Mouse (Mus musculus): Measurements from ENCODE around the gene Klhl2.

DNA sequence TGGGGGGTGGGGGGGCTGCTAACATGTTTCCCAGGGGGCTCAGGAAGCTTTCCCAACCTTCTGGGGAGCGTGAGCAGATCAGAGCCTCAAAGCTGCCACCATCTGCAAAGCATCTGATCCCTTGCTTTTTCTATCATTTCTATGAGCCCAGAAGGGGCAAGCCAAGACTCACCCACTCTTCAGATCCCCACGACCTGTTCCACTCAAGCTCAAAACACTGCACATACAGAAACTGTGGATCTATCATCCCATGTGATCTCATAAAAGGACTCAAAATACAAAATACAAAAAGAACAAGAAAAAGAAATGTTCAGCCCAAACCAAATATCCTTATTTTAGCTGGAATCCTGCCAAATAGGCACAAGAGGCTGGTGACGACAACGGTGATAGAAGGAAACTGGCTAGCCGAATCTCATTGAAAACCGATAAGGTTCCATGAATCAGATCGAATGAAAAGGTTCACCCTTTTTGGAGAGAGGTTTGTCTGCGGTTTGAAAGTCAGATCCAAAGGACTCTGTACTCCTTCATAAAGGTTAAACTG lies 1.5 kb downstream of the Klhl2 start:
- TF ChIP-seq POLR2A (IDR thresholded peaks at IDR 0.05; ENCODE audit: extremely low read depth, insufficient read depth, low read length) (no peak), CTCF (IDR thresholded peaks at IDR 0.05; ENCODE audit: low read depth, low read length) (no peak)
